Comparison of ENCODE assay signal across 9 mouse cellular contexts in the genomic region with DNA sequence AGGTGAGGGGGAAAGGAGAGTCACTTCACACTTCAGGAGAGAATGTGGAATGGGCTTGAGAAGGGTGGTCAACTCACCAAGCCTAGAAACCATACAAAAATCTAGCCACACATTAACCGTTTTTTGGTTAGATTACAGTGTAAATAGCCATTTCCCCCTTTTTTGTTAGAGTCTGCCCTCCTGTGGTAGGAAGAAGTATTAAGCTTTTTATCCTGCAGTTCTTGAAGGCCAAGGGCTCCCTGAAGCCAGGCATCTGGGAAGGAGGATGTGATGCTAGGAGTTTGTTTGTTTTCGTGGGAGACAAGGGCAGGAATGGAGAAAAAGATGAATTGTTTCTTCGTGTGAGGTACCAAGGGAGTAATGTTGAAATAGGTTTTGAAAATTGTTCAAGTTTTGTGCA.
DNase-seq lines count a peak whose midpoint lies in the region; ATAC-seq and TF ChIP-seq lines count a peak whose summit lies in the region.
"Had no signal": no experiment of that assay in that cellular context is flagged by ENCODE, and none has a peak within 500 bp of the region (broad histone marks: within the 10 kb centered on the region; RNA-seq: fewer than 3 reads in every experiment).

No protein-coding gene starts in this region.

- no peak overlapping the region for H3K9ac ChIP-seq in liver, embryonic 14.5 days (replicated peaks)
- no peak overlapping the region for H3K9ac ChIP-seq in liver, embryonic 12.5 days
- H3K9ac ChIP-seq: forebrain, embryonic 12.5 days had no signal

- 8% methylated on average over 3 of the region's 3 CpGs for WGBS in liver, embryonic 14.5 days (ENCODE audit: insufficient replicate concordance)
- WGBS in liver, embryonic 12.5 days (ENCODE audit: insufficient replicate concordance) = 18% methylated on average over 3 of the region's 3 CpGs

- no peaks in the 10 kb centered on the region for H3K36me3 ChIP-seq in liver, embryonic 14.5 days (replicated peaks; ENCODE audit: control insufficient read depth, insufficient read depth, low read depth)
- H3K36me3 ChIP-seq in liver, embryonic 12.5 days = no peaks in the 10 kb centered on the region
- no peaks in the 10 kb centered on the region for H3K36me3 ChIP-seq in E14TG2a.4 (ENCODE audit: insufficient read depth, low read length)
- H3K36me3 ChIP-seq: forebrain, embryonic 12.5 days had no signal

- no peak for DNase-seq in frontal cortex, postnatal 10 days (ENCODE audit: low spot score in 2 of 2)
- no peak for DNase-seq in liver, embryonic 14.5 days (ENCODE audit: low read depth in 3 of 3, low spot score in 3 of 3)
- peak; percentile 8 for DNase-seq in embryo, embryonic 9.5 days (ENCODE audit: extremely low spot score)
- DNase-seq in layer of hippocampus, adult 8-10 months (ENCODE audit: low spot score in 2 of 2) = no peak

- H3K4me3 ChIP-seq in liver, embryonic 14.5 days (ENCODE audit: insufficient read depth in 1 of 2, low read depth in 2 of 2, low read length in 2 of 2) = no peak overlapping the region
- no peak overlapping the region for H3K4me3 ChIP-seq in liver, embryonic 12.5 days
- no peak overlapping the region for H3K4me3 ChIP-seq in E14TG2a.4 (replicated peaks; ENCODE audit: low read length)
- H3K4me3 ChIP-seq: forebrain, embryonic 12.5 days had no signal

- H3K27ac ChIP-seq in liver, embryonic 14.5 days = no peak overlapping the region
- no peak overlapping the region for H3K27ac ChIP-seq in liver, embryonic 12.5 days
- H3K27ac ChIP-seq: forebrain, embryonic 12.5 days had no signal

- no peak overlapping the region for H3K4me2 ChIP-seq in liver, embryonic 14.5 days (ENCODE audit: low read depth)
- H3K4me2 ChIP-seq in liver, embryonic 12.5 days = no peak overlapping the region
- H3K4me2 ChIP-seq: forebrain, embryonic 12.5 days had no signal

- peak; percentile 17; the same call in 1 of the 2 replicates for TF ChIP-seq CTCF in liver, embryonic 14.5 days (IDR thresholded peaks at IDR 0.05; ENCODE audit: low read depth)
- peak; percentile 17; the same call in 1 of the 2 replicates for TF ChIP-seq CTCF in E14TG2a.4 (conservative IDR thresholded peaks at IDR 0.05; ENCODE audit: low read length)

- H3K4me1 ChIP-seq in liver, embryonic 14.5 days (replicated peaks; ENCODE audit: control insufficient read depth in 2 of 2, insufficient read depth in 2 of 2, low read length in 1 of 2) = no peaks in the 10 kb centered on the region
- H3K4me1 ChIP-seq in liver, embryonic 12.5 days = no peaks in the 10 kb centered on the region
- no peaks in the 10 kb centered on the region for H3K4me1 ChIP-seq in E14TG2a.4 (replicated peaks; ENCODE audit: low read depth, low read length)
- H3K4me1 ChIP-seq: forebrain, embryonic 12.5 days had no signal

- TF ChIP-seq EP300 in liver, embryonic 14.5 days (IDR thresholded peaks at IDR 0.05; ENCODE audit: low read depth) = no peak

- no peaks in the 10 kb centered on the region for H3K27me3 ChIP-seq in liver, embryonic 14.5 days (ENCODE audit: control insufficient read depth, insufficient read depth, low read length)
- no peaks in the 10 kb centered on the region for H3K27me3 ChIP-seq in liver, embryonic 12.5 days (replicated peaks)
- H3K27me3 ChIP-seq in E14TG2a.4 (ENCODE audit: insufficient read depth, low read length) = no peaks in the 10 kb centered on the region
- H3K27me3 ChIP-seq: forebrain, embryonic 12.5 days had no signal

- peak; percentile 64; the same call in 1 of the 2 replicates for ATAC-seq in frontal cortex, adult (ENCODE audit: low TSS enrichment)
- ATAC-seq in liver, embryonic 14.5 days (ENCODE audit: insufficient read depth) = no peak
- ATAC-seq in liver, embryonic 12.5 days = no peak
- no peak for ATAC-seq in activated CD4-positive, CD25-positive, alpha-beta regulatory T cell, adult 4 months

- no peaks in the 10 kb centered on the region for H3K9me3 ChIP-seq in liver, embryonic 14.5 days (ENCODE audit: control insufficient read depth, low read length)
- no peaks in the 10 kb centered on the region for H3K9me3 ChIP-seq in liver, embryonic 12.5 days (replicated peaks)
- no peaks in the 10 kb centered on the region for H3K9me3 ChIP-seq in E14TG2a.4 (ENCODE audit: low read length)
- H3K9me3 ChIP-seq: forebrain, embryonic 12.5 days had no signal
